Mouse (Mus musculus) CH12.LX (cell line): Measurements from ENCODE around the gene Psmg4. TPM values are rescaled to one million over a fixed set of nuclear protein-coding genes. Genes with fewer than 3 reads are reported as not detected.

Experiments
- DNase-seq: peaks from one replicate; pipeline ENCODE4 v3.0.0-alpha.2; 2013; ENCODE audit errors: extremely low read depth
- H3K27ac ChIP-seq: 2 replicates; pipeline ENCODE4 v1.5.1; 2012; ENCODE audit warnings: low read depth, mild to moderate bottlenecking, control low read depth, moderate library complexity; ENCODE audit not compliant: insufficient read depth
- H3K27me3 ChIP-seq: replicated peaks from 2 replicates; pipeline ENCODE3; 2012; ENCODE audit warnings: inconsistent platforms
- H3K36me3 ChIP-seq, 2 experiments: replicated peaks in 1 of 2; 2 replicates each; pipeline versions ENCODE3 to v1.6.1; 2012; ENCODE audit warnings: inconsistent platforms in 1 of 2, low read length in 1 of 2, mild to moderate bottlenecking in 1 of 2, mixed read lengths in 1 of 2, moderate library complexity in 1 of 2; ENCODE audit not compliant: control insufficient read depth in 1 of 2, insufficient read depth in 1 of 2
- H3K4me1 ChIP-seq, 2 experiments: 2 replicates each; pipeline ENCODE4 v1.6.1; 2012; ENCODE audit warnings: inconsistent platforms in 1 of 2, moderate library complexity in 1 of 2; ENCODE audit not compliant: insufficient read depth in 2 of 2, control insufficient read depth in 1 of 2
- H3K4me2 ChIP-seq: 2 replicates; pipeline ENCODE4 v1.6.1; 2012; ENCODE audit warnings: low read depth, mild to moderate bottlenecking, control low read depth; ENCODE audit not compliant: poor library complexity, insufficient read depth, severe bottlenecking
- H3K4me3 ChIP-seq, 3 experiments: fragments of 150-350 bp in 1 of 3; sonication (generic) in 1 of 3; replicated peaks in 1 of 3; 2 replicates each; pipeline versions ENCODE3 to v1.5.1; 2011 to 2012; ENCODE audit warnings: low read depth in 2 of 3, low read length in 2 of 3, mild to moderate bottlenecking in 2 of 3, moderate library complexity in 2 of 3, control low read depth in 1 of 3, improper control_type of control experiment in 1 of 3, inconsistent platforms in 1 of 3, mixed read lengths in 1 of 3; ENCODE audit not compliant: poor library complexity in 1 of 3
- H3K79me2 ChIP-seq: replicated peaks from 2 replicates; pipeline ENCODE4 v1.6.1; 2012; ENCODE audit warnings: mild to moderate bottlenecking, moderate library complexity; ENCODE audit not compliant: control insufficient read depth, poor library complexity, insufficient read depth, severe bottlenecking; ENCODE audit errors: extremely low read depth
- H3K9ac ChIP-seq: 2 replicates; pipeline ENCODE4 v1.6.1; 2012; ENCODE audit warnings: low read depth, mild to moderate bottlenecking, control low read depth, moderate library complexity; ENCODE audit not compliant: insufficient read depth
- H3K9me3 ChIP-seq: replicated peaks from 2 replicates; pipeline ENCODE3; 2012; ENCODE audit warnings: low read length, inconsistent platforms, mixed read lengths
- CHD1 ChIP-seq: IDR thresholded peaks from 2 replicates; pipeline ENCODE4 v1.6.1; 2012; ENCODE audit warnings: low read depth, low read length, improper control_type of control experiment, inconsistent platforms
- ELF1 ChIP-seq: IDR thresholded peaks from 2 replicates; pipeline ENCODE4 v1.6.1; 2014; ENCODE audit warnings: low read depth, mild to moderate bottlenecking, inconsistent platforms, low read length, improper control_type of control experiment
- EP300 ChIP-seq: IDR thresholded peaks from 2 replicates; pipeline ENCODE4 v1.6.1; 2011; ENCODE audit warnings: low read length, improper control_type of control experiment
- GABPA ChIP-seq: IDR thresholded peaks from 2 replicates; pipeline ENCODE4 v1.6.1; 2012; ENCODE audit warnings: low read depth, low read length, improper control_type of control experiment, inconsistent platforms; ENCODE audit not compliant: insufficient replicate concordance
- HCFC1 ChIP-seq: IDR thresholded peaks from 2 replicates; pipeline ENCODE4 v1.6.1; 2012; ENCODE audit warnings: low read depth, mild to moderate bottlenecking, inconsistent platforms, low read length, improper control_type of control experiment
- IRF4 ChIP-seq: IDR thresholded peaks from 2 replicates; pipeline ENCODE4 v1.6.1; 2014; ENCODE audit warnings: low read depth, mild to moderate bottlenecking, inconsistent platforms, low read length, improper control_type of control experiment
- JUN ChIP-seq: IDR thresholded peaks from 2 replicates; pipeline ENCODE4 v1.6.1; 2011; ENCODE audit warnings: low read depth, mild to moderate bottlenecking, low read length, improper control_type of control experiment, moderate library complexity; ENCODE audit not compliant: insufficient read depth
- JUND ChIP-seq: conservative IDR thresholded peaks from 2 replicates; pipeline ENCODE4 v1.6.1; 2011; ENCODE audit warnings: low read depth, low read length, improper control_type of control experiment
- MEF2A ChIP-seq: IDR thresholded peaks from 2 replicates; pipeline ENCODE4 v1.6.1; 2014; ENCODE audit warnings: low read depth, mild to moderate bottlenecking, inconsistent platforms, low read length, improper control_type of control experiment, borderline replicate concordance
- NELFE ChIP-seq: IDR thresholded peaks from 2 replicates; pipeline ENCODE4 v1.6.1; 2011; ENCODE audit warnings: low read depth, low read length, improper control_type of control experiment
- RAD21 ChIP-seq: IDR thresholded peaks from 2 replicates; pipeline ENCODE4 v1.6.1; 2011; ENCODE audit warnings: low read depth, mild to moderate bottlenecking, low read length, improper control_type of control experiment, moderate library complexity
- RCOR1 ChIP-seq: conservative IDR thresholded peaks from 2 replicates; pipeline ENCODE4 v1.6.1; 2012; ENCODE audit warnings: low read depth, mild to moderate bottlenecking, inconsistent platforms, low read length, improper control_type of control experiment
- SIN3A ChIP-seq: IDR thresholded peaks from 2 replicates; pipeline ENCODE4 v1.6.1; 2012; ENCODE audit warnings: low read length, improper control_type of control experiment, inconsistent platforms
- ZKSCAN1 ChIP-seq: IDR thresholded peaks from 2 replicates; pipeline ENCODE4 v1.6.1; 2012; ENCODE audit warnings: low read depth, inconsistent platforms, low read length, improper control_type of control experiment, borderline replicate concordance
- ZNF384 ChIP-seq: IDR thresholded peaks from 2 replicates; pipeline ENCODE4 v1.6.1; 2012; ENCODE audit warnings: low read depth, low read length, improper control_type of control experiment, inconsistent platforms
- dilution Hi-C: fragments of 300-500 bp; cut with MboI; formaldehyde crosslinking; loops from 2 replicates; pipeline ENCODE4 v1.14.3; 2020; ENCODE audit warnings: low sequenced_read_pairs; ENCODE audit not compliant: extremely low pct_unique_long_range_greater_than_20kb, extremely low pct_ligation_motif_present
- in situ Hi-C: fragments of 300-500 bp; cut with MboI; formaldehyde crosslinking; loops from 3 replicates; pipeline ENCODE4 v1.14.3; 2019; ENCODE audit warnings: low sequenced_read_pairs, low pct_ligation_motif_present, low pct_unique_long_range_greater_than_20kb, mixed read lengths
- polyA plus RNA-seq: library from polyadenylated mRNA; unstranded; fragments of >175 nt; gene quantifications from 2 replicates; pipeline ENCODE4 v1.2.1, GENCODE M21; 2012; ENCODE audit warnings: low read depth; ENCODE audit not compliant: insufficient read length
- total RNA-seq, 2 experiments: library from RNA; depleted of rRNA; stranded (reverse); fragments of 300-350 nt in 1 of 2; fragments of >200 nt in 1 of 2; gene quantifications; 2 replicates each; pipeline ENCODE4 v1.2.3; 2012 to 2014

Psmg4 gene
- total and polyA plus RNA-seq, 3 experiments = 120 to 234 (median 194) TPM

DNA sequence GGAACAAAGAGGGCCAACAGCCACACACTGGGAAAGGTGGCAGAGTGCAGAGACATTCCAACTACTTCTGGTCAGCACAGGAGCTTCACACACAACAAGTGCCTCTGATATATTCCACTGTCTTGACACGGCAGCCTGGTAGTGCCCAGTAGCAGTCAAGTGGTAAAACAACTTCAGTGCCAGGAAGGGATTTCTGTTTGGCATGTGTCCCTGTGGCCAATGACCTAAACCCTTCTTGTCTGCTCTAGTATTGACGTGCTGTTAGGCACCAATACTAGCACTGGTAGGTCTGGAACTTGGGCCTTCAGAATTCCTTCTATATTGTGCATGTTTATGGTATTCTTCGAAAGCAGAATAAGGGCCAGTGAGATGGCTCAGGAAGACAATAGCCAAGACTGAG lies 42.5 kb downstream of the Psmg4 start:
- no peaks in the 10 kb centered on the region for H3K27me3 ChIP-seq
- dilution Hi-C loops (no loop called here), in situ Hi-C loops (no loop called here)
- no peak for DNase-seq
- no peaks in the 10 kb centered on the region for H3K4me1 ChIP-seq
- H3K79me2 ChIP-seq = no peaks in the 10 kb centered on the region
- H3K4me2 ChIP-seq = no peak overlapping the region
- H3K36me3 ChIP-seq = no peaks in the 10 kb centered on the region
- TF ChIP-seq JUND (no peak), ZKSCAN1 (no peak), EP300 (no peak), ZNF384 (no peak), ELF1 (no peak), NELFE (no peak), HCFC1 (no peak), JUN (no peak), CHD1 (no peak), RCOR1 (no peak), RAD21 (no peak), MEF2A (no peak), IRF4 (no peak), GABPA (no peak)
- no peak overlapping the region for H3K9ac ChIP-seq
- no peak overlapping the region for H3K27ac ChIP-seq
- no peaks in the 10 kb centered on the region for H3K9me3 ChIP-seq
- H3K4me3 ChIP-seq = no peak overlapping the region

DNA sequence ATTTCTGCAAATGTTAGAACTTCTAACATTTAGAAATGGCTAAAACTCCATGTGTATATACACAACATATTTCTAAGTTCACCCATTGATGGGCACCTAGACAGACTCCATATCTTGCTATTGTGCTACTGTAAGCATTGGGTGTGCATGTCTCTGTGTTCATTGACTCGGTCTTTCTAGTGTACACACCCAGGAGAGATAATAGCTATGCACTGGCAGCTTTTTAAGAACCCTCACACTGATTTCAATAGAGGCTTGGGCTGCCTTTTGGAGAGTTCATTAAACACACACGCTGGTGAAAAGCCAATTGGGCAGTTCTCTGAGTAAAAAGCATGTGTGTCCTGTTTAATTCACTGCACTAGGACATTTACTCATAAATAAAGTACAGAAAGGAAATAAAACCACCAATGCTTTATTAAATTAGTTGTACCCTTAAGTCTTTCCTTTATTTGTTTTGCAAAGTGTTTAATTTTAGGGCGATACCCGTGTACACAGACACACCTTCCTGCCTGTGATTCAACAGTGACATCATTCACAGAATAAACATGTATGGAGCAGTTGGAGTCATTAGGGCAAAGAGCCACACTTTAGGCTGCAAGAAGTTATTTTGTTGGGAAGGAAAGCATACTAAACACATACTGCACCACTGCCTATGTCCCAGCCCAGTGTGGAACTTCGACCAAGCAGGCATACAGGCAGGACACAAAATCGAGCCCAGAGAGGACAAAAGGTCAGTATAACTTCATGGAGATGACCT lies 45.1 kb downstream of the Psmg4 start:
- H3K4me1 ChIP-seq = no peaks in the 10 kb centered on the region
- DNase-seq = no peak
- no peak overlapping the region for H3K4me2 ChIP-seq
- in situ Hi-C loops = no loop called here
- H3K4me3 ChIP-seq = no peak overlapping the region
- H3K79me2 ChIP-seq = no peaks in the 10 kb centered on the region
- no peaks in the 10 kb centered on the region for H3K27me3 ChIP-seq
- no peak overlapping the region for H3K27ac ChIP-seq
- TF ChIP-seq IRF4 (no peak), SIN3A (no peak)
- no peak overlapping the region for H3K9ac ChIP-seq
- H3K9me3 ChIP-seq = no peaks in the 10 kb centered on the region
- H3K36me3 ChIP-seq = no peaks in the 10 kb centered on the region
- dilution Hi-C loops = no loop called here
